Comparison of ENCODE assay signal across 10 mouse cellular contexts in genomic region chr1:69513595-69514250, GRCm38 (mm10).
DNase-seq lines count a peak whose midpoint lies in the region; ATAC-seq and TF ChIP-seq lines count a peak whose summit lies in the region.
"Had no signal": no experiment of that assay in that cellular context is flagged by ENCODE, and none has a peak within 500 bp of the region (broad histone marks: within the 10 kb centered on the region; RNA-seq: fewer than 3 reads in every experiment).

No protein-coding gene starts in this region.

- no peaks in the 10 kb centered on the region for H3K36me3 ChIP-seq in heart, embryonic 12.5 days
- no peaks in the 10 kb centered on the region for H3K36me3 ChIP-seq in liver, embryonic 14.5 days (replicated peaks; ENCODE audit: control insufficient read depth, insufficient read depth, low read depth)

- no peaks in the 10 kb centered on the region for H3K27me3 ChIP-seq in heart, embryonic 12.5 days (replicated peaks)
- no peaks in the 10 kb centered on the region for H3K27me3 ChIP-seq in liver, embryonic 14.5 days (ENCODE audit: control insufficient read depth, insufficient read depth, low read length)

- H3K4me3 ChIP-seq in heart, embryonic 12.5 days = no peak overlapping the region
- H3K4me3 ChIP-seq in liver, embryonic 14.5 days (ENCODE audit: insufficient read depth in 1 of 2, low read depth in 2 of 2, low read length in 2 of 2) = no peak overlapping the region

- no peak overlapping the region for H3K4me2 ChIP-seq in heart, embryonic 12.5 days
- peak overlapping the region; percentile 43 for H3K4me2 ChIP-seq in liver, embryonic 14.5 days (ENCODE audit: low read depth)

- peaks cover 13% of the 10 kb centered on the region for H3K4me1 ChIP-seq in heart, embryonic 12.5 days (replicated peaks)
- H3K4me1 ChIP-seq in liver, embryonic 14.5 days (replicated peaks; ENCODE audit: control insufficient read depth in 2 of 2, insufficient read depth in 2 of 2, low read length in 1 of 2) = peaks cover 38% of the 10 kb centered on the region in 2 experiments

- H3K27ac ChIP-seq in heart, embryonic 12.5 days (ENCODE audit: poor library complexity, severe bottlenecking) = no peak overlapping the region
- H3K27ac ChIP-seq in liver, embryonic 14.5 days = no peak overlapping the region; the same call in 1 of the 2 replicates

- TF ChIP-seq EP300 in liver, embryonic 14.5 days (IDR thresholded peaks at IDR 0.05; ENCODE audit: low read depth) = peak; percentile 65

- TF ChIP-seq CTCF in liver, embryonic 14.5 days (IDR thresholded peaks at IDR 0.05; ENCODE audit: low read depth) = no peak

- peak; percentile 39; the same call in 1 of the 2 replicates for ATAC-seq in heart, embryonic 12.5 days (ENCODE audit: insufficient number of reproducible peaks, low FRiP score)
- peak; percentile 76 for ATAC-seq in liver, embryonic 14.5 days (ENCODE audit: insufficient read depth)

- DNase-seq in heart, postnatal 25 days (ENCODE audit: low spot score) = no peak
- DNase-seq in urinary bladder, postnatal 36 days (ENCODE audit: low spot score in 2 of 2) = peak; percentile 8 to 21
- DNase-seq in urinary bladder, adult 2 months (ENCODE audit: low spot score) = no peak
- peak; percentile 33 to 51 (median 41) for DNase-seq in liver, embryonic 14.5 days (ENCODE audit: low read depth in 3 of 3, low spot score in 3 of 3)
- peak; percentile 79 for DNase-seq in yolk sac, embryonic 10.5 days (ENCODE audit: low spot score)
- DNase-seq in right cerebral cortex, postnatal 25 days = no peak
- DNase-seq in left cerebral cortex, adult 9 months (ENCODE audit: low spot score in 2 of 2) = no peak
- DNase-seq: cerebellum, adult 11 months; heart, postnatal 4 days had no signal

- H3K9me3 ChIP-seq in heart, embryonic 12.5 days (replicated peaks) = no peaks in the 10 kb centered on the region
- H3K9me3 ChIP-seq in liver, embryonic 14.5 days (ENCODE audit: control insufficient read depth, low read length) = no peaks in the 10 kb centered on the region

- WGBS in heart, embryonic 12.5 days = 7% methylated on average over 5 of the region's 5 CpGs
- WGBS in liver, embryonic 14.5 days (ENCODE audit: insufficient replicate concordance) = 2% methylated on average over 5 of the region's 5 CpGs

- intact Hi-C loops in heart, postnatal 25 days (cut with DNase I) = no loop called here

- H3K9ac ChIP-seq in heart, embryonic 12.5 days = no peak overlapping the region
- H3K9ac ChIP-seq in liver, embryonic 14.5 days (replicated peaks) = no peak overlapping the region

Comparison
In these comparisons a context has a peak if more than half of its experiments do, and no peak if none do; other contexts are left out.
1. DNase-seq: peak in urinary bladder, postnatal 36 days (2 of 2), liver, embryonic 14.5 days (3 of 3) and yolk sac, embryonic 10.5 days (single experiment); none in heart, postnatal 25 days (single experiment), urinary bladder, adult 2 months (single experiment), right cerebral cortex, postnatal 25 days (single experiment) and left cerebral cortex, adult 9 months (0 of 2).